Mouse (Mus musculus) hindbrain, embryonic 10.5 days (tissue): ENCODE data around the gene Banp. TPM values are rescaled to one million over a fixed set of nuclear protein-coding genes. Genes with fewer than 3 reads are reported as not detected.

Source experiments
- DNase-seq: peaks from one replicate; pipeline ENCODE4 v3.0.0-alpha.2; 2017; ENCODE audit warnings: low spot score
- H3K27ac ChIP-seq: fragments of 300-500 bp; sonication (generic); 2 replicates; pipeline ENCODE4 v1.5.1; 2016; ENCODE audit warnings: mild to moderate bottlenecking, moderate library complexity
- H3K27me3 ChIP-seq: fragments of 300-500 bp; sonication (generic); 2 replicates; pipeline ENCODE4 v1.6.1; 2016; ENCODE audit warnings: mild to moderate bottlenecking; ENCODE audit not compliant: poor library complexity, insufficient read depth, severe bottlenecking
- H3K36me3 ChIP-seq: fragments of 300-500 bp; sonication (generic); 2 replicates; pipeline ENCODE4 v1.6.1; 2016; ENCODE audit warnings: mild to moderate bottlenecking, moderate library complexity
- H3K4me1 ChIP-seq: fragments of 300-500 bp; sonication (generic); replicated peaks from 2 replicates; pipeline ENCODE4 v1.6.1; 2016; ENCODE audit warnings: mild to moderate bottlenecking
- H3K4me3 ChIP-seq: fragments of 300-500 bp; sonication (generic); 2 replicates; pipeline ENCODE4 v1.5.1; 2016; ENCODE audit warnings: mild to moderate bottlenecking, moderate library complexity
- H3K9me3 ChIP-seq: fragments of 300-500 bp; sonication (generic); 2 replicates; pipeline ENCODE4 v1.6.1; 2016; ENCODE audit warnings: mild to moderate bottlenecking, moderate library complexity
- WGBS: fragments of 180-500 bp; shearing (Covaris S2); methylation state at CpG from one replicate; pipeline ENCODE4 v1.1.7; 2016; 5-methylcytosine and 5-hydroxymethylcytosine counted together
- polyA plus RNA-seq: library from polyadenylated mRNA; unstranded; fragments of >200 nt; fragmentation: Nextera tagmentation; extraction: Ambion mirVana; gene quantifications from 2 replicates; pipeline ENCODE4 v1.2.1, GENCODE M21; 2016

Gene Banp
- polyA plus RNA-seq = 56.9 and 64.5 TPM in 2 replicates

DNA sequence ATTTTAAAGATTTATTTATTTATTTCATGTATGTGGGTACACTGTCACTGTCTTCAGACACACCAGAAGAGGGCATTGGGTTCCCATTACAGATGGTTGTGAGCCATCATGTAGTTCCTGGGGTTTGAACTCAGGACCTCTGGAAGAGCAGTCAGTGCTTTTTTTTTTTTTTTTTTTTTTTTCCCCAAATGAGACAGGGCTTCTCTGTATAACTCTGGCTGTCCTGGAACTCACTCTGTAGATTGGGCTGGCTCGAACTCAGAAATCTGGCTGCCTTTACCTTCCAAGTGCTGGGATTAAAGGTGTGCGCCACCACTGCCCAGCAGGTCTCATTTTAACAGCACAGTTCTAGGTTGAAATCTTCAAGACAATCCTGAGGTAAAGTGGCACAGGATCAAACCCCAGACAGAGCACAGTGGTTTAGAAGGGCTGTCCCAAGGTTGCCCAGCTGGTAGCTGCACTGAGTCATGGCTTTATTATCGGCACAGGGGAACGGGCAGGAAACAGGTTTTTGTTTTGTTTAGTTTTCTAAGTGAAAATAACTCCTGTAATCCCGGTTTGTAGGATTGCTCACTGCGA, at the start of gene Banp:
Gene Banp, plus strand, starts transcription at position 529 of the 579 bp plus-strand sequence.
- Histone ChIP-seq H3K27me3 (no peaks in the 10 kb centered on the region; the same call in 1 of the 2 replicates), H3K27ac (peak within 1 kb of the TSS; percentile 97), H3K9me3 (no peaks in the 10 kb centered on the region), H3K4me1 (peaks cover 66% of the 10 kb centered on the region), H3K36me3 (peaks cover 21% of the 10 kb centered on the region), H3K4me3 (peak within 1 kb of the TSS; percentile 95)
- WGBS = 66% methylated on average over 6 of the region's 6 CpGs
- no peak for DNase-seq

DNA sequence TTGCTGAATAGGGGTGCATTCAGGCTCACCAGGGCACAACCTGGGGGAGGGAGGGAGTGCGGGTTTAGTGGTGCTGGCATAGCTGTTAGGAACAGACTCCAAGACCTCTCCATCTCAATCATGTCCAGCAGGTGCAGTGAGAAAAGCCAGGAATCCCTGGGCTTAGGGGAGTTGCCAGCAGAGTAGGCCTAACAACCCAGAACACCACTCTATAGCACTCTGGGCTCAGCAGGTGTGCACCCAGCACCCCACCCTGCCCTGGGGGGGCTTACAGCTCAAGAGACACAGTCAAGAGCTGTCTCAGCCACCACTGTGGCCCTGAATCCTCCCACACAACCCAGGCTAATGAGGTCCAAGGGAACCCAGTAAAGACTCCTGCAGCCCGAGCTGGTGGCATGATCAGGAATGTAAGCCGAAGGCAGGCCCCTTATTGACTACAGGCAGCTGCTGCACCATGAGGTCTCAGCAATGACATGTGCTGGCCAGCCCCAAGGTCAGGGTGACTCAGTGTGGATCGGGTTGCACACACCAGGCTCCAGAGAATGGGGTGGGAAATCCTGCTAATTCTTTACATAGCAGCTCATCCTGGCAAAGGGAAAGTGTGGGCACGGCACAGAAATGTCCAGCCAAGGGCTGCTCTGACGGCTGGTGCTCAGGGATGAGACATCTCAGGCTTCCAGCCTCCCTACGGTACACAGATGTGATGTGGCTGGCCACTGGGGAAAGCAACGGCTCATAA, 47.9 kb upstream of the Banp start:
- DNase-seq = peak; percentile 29
- peak overlapping the region; percentile 42 for H3K27ac ChIP-seq
- H3K9me3 ChIP-seq = no peaks in the 10 kb centered on the region
- no peaks in the 10 kb centered on the region for H3K36me3 ChIP-seq
- peaks cover 89% of the 10 kb centered on the region for H3K4me1 ChIP-seq
- 63% methylated on average over 8 of the region's 8 CpGs for WGBS
- H3K4me3 ChIP-seq = no peak overlapping the region
- 0 out of 2 replicates have a peak, but pooled peaks cover 6% of the 10 kb centered on the region for H3K27me3 ChIP-seq

DNA sequence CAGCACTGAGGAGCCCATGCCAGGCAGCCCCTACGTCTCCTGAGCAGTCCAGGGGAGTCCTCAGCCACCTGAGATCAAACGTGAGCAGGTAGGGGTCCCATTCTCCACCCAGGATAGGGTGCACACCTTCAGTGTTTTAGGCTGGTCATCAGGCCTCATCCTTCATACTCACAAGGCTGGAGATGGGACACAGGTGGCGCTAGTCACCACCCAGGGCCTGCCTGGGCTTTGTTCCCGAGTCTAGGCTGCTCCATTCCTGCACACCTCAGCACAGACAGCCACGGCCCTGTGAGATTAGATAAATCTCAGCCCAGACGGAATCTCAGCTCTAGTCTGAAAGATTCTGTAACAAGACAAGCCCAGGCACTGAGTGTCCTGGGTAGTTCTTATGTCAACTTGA, 45.6 kb upstream of the Banp start:
- no peaks in the 10 kb centered on the region for H3K36me3 ChIP-seq
- peaks cover 84% of the 10 kb centered on the region for H3K4me1 ChIP-seq
- WGBS = 76% methylated on average over 6 of the region's 6 CpGs

DNA sequence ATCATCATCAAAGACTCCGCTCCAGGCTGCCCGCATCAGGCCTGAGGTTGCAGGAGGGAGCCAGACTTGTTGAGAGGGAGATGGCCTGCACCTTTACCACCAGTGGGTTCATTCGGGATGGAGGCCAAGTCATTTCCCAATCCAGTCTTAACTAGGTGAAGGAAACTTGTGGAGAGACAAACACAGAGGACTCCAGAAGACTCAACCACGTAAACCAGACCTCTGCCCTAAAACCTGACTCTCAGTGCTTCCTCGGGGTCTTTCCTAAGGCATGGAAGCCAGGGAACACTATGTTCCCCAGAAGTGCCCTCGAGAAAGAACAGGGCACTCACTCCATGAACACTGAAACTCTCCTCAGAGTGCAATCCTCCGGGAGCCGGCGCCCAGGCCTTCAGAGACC, 44.6 kb upstream of the Banp start:
- Histone ChIP-seq H3K4me1 (peaks cover 80% of the 10 kb centered on the region), H3K4me3 (peak overlapping the region; percentile 32), H3K9me3 (no peaks in the 10 kb centered on the region), H3K27me3 (peaks cover 21% of the 10 kb centered on the region), H3K27ac (no peak overlapping the region), H3K36me3 (no peaks in the 10 kb centered on the region)
- WGBS = 88% methylated on average over 9 of the region's 9 CpGs
- no peak for DNase-seq

More for the DNA sequence above, 45.6 kb upstream of the Banp start:
- Histone ChIP-seq H3K4me3 (peak overlapping the region; percentile 32; the same call in 1 of the 2 replicates), H3K9me3 (no peaks in the 10 kb centered on the region), H3K27me3 (peaks cover 15% of the 10 kb centered on the region), H3K27ac (no peak overlapping the region)
- no peak for DNase-seq

DNA sequence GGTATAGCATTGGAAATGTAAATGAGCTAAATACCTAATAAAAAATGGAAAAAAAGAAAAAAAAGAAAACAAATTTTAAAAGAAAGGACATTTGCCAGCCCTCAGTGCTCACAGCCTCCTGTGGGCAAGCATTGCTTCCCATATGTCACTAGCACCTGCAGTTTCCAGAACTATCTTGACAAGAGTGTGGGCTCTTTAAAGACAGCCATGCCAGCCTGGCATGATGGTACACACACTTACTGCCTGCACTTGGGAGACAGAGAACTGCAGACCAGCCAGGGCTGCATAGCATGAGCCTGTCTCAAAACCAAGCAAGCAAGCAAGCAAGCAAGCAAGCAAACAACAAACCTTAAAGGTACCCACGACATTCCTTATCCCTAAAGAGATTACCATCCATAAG, 44.1 kb upstream of the Banp start:
- 88% methylated on average over 1 of the region's 1 CpGs for WGBS
- peaks cover 77% of the 10 kb centered on the region for H3K4me1 ChIP-seq
- H3K27ac ChIP-seq = no peak overlapping the region

DNA sequence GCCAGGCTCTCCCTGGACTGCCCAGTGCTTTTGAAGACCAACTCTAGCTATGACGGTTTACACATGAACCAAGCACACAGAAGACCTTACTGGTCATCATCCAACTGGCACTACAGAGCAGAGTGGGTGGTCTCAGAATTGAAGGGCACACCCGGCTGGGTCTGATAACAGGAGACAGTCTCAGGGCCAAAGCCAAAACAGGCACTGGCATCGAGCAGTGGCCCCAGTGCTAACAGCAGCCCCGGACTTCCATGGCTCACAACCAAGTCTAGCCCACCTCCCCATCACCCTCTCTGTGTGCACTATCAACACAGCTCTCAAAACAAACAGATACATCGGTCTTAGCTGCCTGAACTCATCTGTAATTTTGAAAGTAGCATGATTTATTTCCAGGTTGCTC, 43.7 kb upstream of the Banp start:
- Histone ChIP-seq H3K4me1 (peaks cover 77% of the 10 kb centered on the region), H3K27ac (no peak overlapping the region; the same call in 1 of the 2 replicates), H3K9me3 (no peaks in the 10 kb centered on the region), H3K36me3 (no peaks in the 10 kb centered on the region), H3K4me3 (peak overlapping the region; percentile 75), H3K27me3 (peaks cover 21% of the 10 kb centered on the region)
- no peak for DNase-seq
- WGBS = 42% methylated on average over 5 of the region's 5 CpGs

More for the DNA sequence above, 44.1 kb upstream of the Banp start:
- Histone ChIP-seq H3K9me3 (no peaks in the 10 kb centered on the region), H3K4me3 (peak overlapping the region; percentile 75), H3K36me3 (no peaks in the 10 kb centered on the region), H3K27me3 (peaks cover 21% of the 10 kb centered on the region)
- no peak for DNase-seq

DNA sequence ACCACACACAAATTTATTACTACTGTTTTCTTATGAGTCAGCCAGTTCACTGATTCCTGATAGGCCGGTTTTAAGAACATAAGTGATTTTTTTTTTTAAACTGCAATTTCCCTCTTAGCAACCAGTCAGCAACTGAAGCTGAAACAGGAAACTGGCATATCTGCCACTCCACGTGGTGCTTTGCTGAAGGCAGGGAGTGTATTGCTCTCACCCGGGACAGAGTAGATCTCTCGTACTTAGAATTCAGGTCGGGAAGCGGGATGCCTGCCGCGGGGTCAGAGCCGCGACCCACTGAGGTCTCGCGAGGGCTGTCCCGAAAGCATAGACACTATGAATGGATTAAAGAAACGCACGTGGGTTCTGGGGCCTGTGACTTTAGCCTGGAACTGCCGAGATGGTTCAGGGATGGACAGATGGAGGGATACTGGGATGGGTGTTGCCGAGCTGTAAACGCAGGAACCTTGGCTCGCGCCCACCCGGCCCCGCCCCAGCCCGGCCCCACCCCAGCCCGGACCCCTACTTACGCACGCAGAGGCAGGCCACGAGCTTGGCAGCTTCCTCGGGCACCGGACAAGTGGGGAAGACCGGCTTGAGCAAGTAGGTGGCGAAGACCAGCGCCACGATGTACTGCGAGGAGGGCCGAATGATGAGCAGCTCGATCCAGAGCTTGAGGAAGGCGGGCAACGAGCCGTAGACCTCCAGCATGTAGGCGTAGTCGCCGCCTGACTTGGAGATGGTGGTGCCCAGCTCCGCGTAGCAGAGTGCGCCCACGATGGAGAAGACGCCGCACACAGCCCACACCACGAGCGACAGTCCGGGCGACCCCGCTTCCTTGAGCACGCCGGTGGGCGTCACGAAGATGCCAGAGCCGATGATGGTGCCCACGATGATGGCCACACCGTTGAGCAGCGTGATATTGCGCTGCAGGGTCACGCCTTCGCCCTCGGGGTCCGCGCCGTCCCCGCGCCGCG, 42.7 kb upstream of the Banp start:
- no peaks in the 10 kb centered on the region for H3K36me3 ChIP-seq
- peaks cover 72% of the 10 kb centered on the region for H3K4me1 ChIP-seq
- peak; percentile 62 for DNase-seq
- peak overlapping the region; percentile 75 for H3K4me3 ChIP-seq
- peaks cover 28% of the 10 kb centered on the region for H3K27me3 ChIP-seq
- H3K9me3 ChIP-seq = no peaks in the 10 kb centered on the region
- H3K27ac ChIP-seq = peak overlapping the region; percentile 86
- under 1% methylated on average over 72 of the region's 72 CpGs for WGBS

DNA sequence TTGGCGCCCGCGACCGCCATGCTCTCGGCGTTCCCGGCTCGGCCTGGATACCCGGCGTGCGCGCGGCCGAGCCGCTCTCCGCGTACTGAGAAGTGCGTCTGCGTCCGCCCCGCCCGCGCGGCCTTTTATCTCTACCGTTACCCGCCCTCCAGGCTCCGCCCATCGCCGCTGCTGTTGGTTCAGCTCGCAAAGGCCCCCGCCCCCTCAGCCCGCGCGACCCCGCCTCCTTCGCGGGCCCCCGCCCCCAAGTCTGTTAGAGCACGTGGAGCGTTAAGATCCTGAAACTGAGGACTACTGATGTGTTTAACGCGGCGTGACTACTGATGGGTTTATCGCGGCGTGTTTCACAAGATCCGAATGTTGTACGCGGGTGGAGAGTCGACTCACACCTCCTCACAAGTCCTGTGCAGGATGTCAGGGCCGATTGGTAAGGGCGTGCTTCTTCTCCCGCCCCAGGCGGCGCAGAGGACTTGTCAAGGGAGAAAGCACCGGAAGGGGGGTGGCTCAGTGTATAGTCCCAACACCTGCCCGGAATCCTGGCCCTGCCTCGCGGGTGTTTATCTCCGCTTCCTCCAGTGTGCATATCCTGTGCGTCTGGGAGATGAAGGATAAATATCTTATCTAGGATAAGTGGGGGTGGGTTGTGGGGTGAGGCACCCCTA, 41.8 kb upstream of the Banp start, which contains the start of gene Slc7a5:
Gene Slc7a5, minus strand, starts transcription at position 108 of the 662 bp plus-strand sequence.
- H3K36me3 ChIP-seq = no peaks in the 10 kb centered on the region
- WGBS = under 1% methylated on average over 61 of the region's 61 CpGs
- peak within 1 kb of the TSS; percentile 86 for H3K27ac ChIP-seq
- H3K9me3 ChIP-seq = no peaks in the 10 kb centered on the region
- H3K4me3 ChIP-seq = peak within 1 kb of the TSS; percentile 75
- peak; percentile 97 for DNase-seq
- H3K4me1 ChIP-seq = peaks cover 65% of the 10 kb centered on the region
- H3K27me3 ChIP-seq = peaks cover 29% of the 10 kb centered on the region

DNA sequence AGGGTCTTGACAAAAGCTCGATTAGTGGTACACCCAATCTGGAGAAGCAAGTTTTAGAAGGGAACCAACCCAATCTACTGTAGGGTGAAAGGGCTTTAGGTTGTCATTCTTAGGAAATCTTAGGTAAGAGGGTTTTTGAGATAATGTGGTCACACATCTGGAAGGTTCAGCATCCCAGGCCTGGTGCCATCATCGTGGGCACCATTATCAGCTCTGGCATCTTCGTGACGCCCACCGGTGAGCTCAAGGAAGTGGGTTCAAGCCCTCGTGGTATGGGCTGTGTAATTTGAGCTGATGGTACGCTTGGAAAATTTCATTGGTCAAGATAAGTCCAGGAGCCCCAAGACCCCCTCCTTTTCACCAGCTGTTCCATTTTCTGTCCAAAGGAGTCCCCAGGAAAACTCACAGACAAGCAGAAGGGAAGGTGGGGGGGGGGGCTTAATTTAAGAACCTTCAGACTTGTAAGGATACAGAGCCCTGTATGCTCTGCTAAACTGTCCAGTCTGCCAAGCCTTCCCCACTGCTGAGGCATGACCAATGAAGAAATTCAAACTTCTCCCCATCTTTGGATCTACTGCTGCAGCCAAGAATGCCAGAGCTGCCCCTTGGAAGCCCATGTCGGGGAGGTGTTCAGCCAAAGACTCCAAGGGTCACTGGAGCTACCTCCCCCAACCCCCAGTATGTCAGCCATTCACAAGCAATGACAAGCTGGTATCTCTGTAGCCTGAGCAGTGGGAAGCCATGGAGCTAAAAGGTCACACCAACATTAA, 41.0 kb upstream of the Banp start:
- peak overlapping the region; percentile 75 for H3K4me3 ChIP-seq
- H3K36me3 ChIP-seq = no peaks in the 10 kb centered on the region
- 63% methylated on average over 8 of the region's 8 CpGs for WGBS
- H3K4me1 ChIP-seq = peaks cover 58% of the 10 kb centered on the region
- H3K9me3 ChIP-seq = no peaks in the 10 kb centered on the region
- no peak overlapping the region for H3K27ac ChIP-seq
- peaks cover 29% of the 10 kb centered on the region for H3K27me3 ChIP-seq
- DNase-seq = no peak

DNA sequence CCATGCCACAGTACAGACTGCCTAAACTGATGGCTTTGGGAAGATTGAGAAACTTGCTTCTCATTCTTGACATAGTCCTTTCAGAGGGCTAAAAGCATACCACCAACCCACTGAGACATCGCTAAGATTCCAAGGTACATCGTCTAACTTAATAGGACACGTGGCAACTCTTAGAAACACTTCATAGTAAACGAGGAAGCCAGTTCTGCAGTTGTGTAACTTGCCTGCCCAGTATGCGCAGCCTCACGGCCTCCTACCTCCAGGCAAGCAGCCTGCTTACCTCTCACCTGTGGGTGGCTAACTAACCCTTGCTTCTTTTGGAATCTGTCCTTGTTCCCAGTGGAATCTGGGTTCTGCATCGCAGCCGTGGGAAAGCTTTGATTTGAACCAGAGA, 40.4 kb upstream of the Banp start:
- H3K27ac ChIP-seq = no peak overlapping the region
- DNase-seq = no peak
- no peaks in the 10 kb centered on the region for H3K36me3 ChIP-seq
- peaks cover 58% of the 10 kb centered on the region for H3K4me1 ChIP-seq
- WGBS = 68% methylated on average over 8 of the region's 8 CpGs
- H3K4me3 ChIP-seq = no peak overlapping the region
- H3K9me3 ChIP-seq = no peaks in the 10 kb centered on the region
- H3K27me3 ChIP-seq = peaks cover 29% of the 10 kb centered on the region

DNA sequence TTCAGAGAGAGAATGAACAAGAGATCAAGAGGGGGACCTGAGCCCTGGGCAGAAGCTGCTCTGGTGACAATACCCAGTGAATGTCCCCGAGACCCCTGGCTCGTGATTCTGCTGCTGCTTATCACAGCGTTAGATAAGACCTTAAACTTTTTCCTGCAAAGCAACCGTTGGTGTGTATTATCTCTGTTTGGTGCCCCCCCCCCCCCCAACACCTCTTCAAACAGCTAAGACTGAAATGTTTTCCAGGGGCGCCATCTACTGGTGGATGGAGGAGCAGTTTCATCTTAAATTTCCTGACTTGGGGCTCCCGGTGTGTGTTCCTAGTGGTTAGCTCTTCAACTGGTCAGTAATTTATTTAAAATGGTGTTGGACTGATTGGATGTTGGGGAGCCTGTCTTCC, 39.9 kb upstream of the Banp start:
- H3K9me3 ChIP-seq = no peaks in the 10 kb centered on the region
- no peak overlapping the region for H3K27ac ChIP-seq
- DNase-seq = peak; percentile 66
- H3K27me3 ChIP-seq = peaks cover 29% of the 10 kb centered on the region
- H3K4me1 ChIP-seq = peaks cover 58% of the 10 kb centered on the region
- no peaks in the 10 kb centered on the region for H3K36me3 ChIP-seq
- no peak overlapping the region for H3K4me3 ChIP-seq
- WGBS = 10% methylated on average over 6 of the region's 6 CpGs
